Mouse (Mus musculus) stomach, embryonic 16.5 days (tissue): Measurements from ENCODE around the gene Myrf. TPM values are rescaled to one million over a fixed set of nuclear protein-coding genes. Genes with fewer than 3 reads are reported as not detected.

Source experiments
- ATAC-seq: fragments of 200-750 bp; cut with Nextera tagmentation; 2 replicates; pipeline ENCODE4 v1.8.0; 2017; ENCODE audit warnings: moderate number of reproducible peaks, moderate TSS enrichment; ENCODE audit not compliant: insufficient read depth, low FRiP score
- H3K27ac ChIP-seq: fragments of 300-500 bp; sonication (generic); 2 replicates; pipeline ENCODE4 v1.5.1; 2014; ENCODE audit warnings: low read length
- H3K27me3 ChIP-seq: fragments of 300-500 bp; sonication (generic); 2 replicates; pipeline ENCODE4 v1.6.1; 2014; ENCODE audit warnings: low read length, control low read depth, mixed read lengths; ENCODE audit not compliant: control insufficient read depth, insufficient read depth
- H3K36me3 ChIP-seq: fragments of 300-500 bp; sonication (generic); 2 replicates; pipeline ENCODE4 v1.6.1; 2014; ENCODE audit warnings: low read length; ENCODE audit not compliant: control insufficient read depth, insufficient read depth
- H3K4me1 ChIP-seq: fragments of 300-500 bp; sonication (generic); 2 replicates; pipeline ENCODE4 v1.6.1; 2014; ENCODE audit warnings: low read length, control low read depth, mixed read lengths; ENCODE audit not compliant: control insufficient read depth, insufficient read depth
- H3K4me2 ChIP-seq: fragments of 300-500 bp; sonication (generic); 2 replicates; pipeline ENCODE4 v1.6.1; 2014; ENCODE audit warnings: low read depth, low read length, mixed read lengths
- H3K4me3 ChIP-seq: fragments of 300-500 bp; sonication (generic); replicated peaks from 2 replicates; pipeline ENCODE4 v1.5.1; 2014; ENCODE audit warnings: mild to moderate bottlenecking, low read length
- H3K9ac ChIP-seq: fragments of 300-500 bp; sonication (generic); 2 replicates; pipeline ENCODE4 v1.6.1; 2014; ENCODE audit warnings: low read length
- H3K9me3 ChIP-seq: fragments of 300-500 bp; sonication (generic); replicated peaks from 2 replicates; pipeline ENCODE4 v1.6.1; 2016; ENCODE audit warnings: low read length, control low read depth; ENCODE audit not compliant: control insufficient read depth
- WGBS: fragments of 180-500 bp; shearing (Covaris S2); extraction: QIAGEN DNeasy Blood & Tissue Kit; methylation state at CpG from one replicate; pipeline ENCODE4 v1.1.7; 2014; 5-methylcytosine and 5-hydroxymethylcytosine counted together
- polyA plus RNA-seq: library from polyadenylated mRNA; unstranded; fragments of >200 nt; fragmentation: Nextera tagmentation; extraction: Ambion mirVana; gene quantifications from 2 replicates; pipeline ENCODE4 v1.2.1, GENCODE M21; 2015

The Myrf gene
- polyA plus RNA-seq, 1 experiment from 2014 or later = 16.6 TPM

DNA sequence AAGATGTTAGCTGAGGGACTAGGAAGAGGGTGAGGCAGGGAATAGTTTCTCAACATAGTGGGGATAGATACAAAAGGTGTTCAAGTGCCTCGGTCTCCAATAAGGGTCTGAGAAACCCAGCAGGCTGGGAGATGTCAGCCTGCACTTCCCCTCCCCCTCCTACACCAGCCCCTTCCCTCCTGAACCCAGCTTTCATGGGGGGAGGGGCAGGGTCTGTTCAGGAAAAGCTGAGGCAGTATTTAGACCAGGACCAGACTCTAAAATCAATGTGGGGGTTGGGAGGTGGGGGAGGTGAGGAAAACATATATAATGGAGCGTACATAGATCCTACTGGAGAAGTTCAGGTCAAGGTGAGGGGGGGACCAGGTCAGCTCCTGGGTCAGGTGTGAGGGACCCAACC lies 1.1 kb downstream of the Myrf start:
- Histone ChIP-seq H3K27me3 (no peaks in the 10 kb centered on the region), H3K9ac (peak overlapping the region; percentile 81), H3K36me3 (no peaks in the 10 kb centered on the region), H3K4me2 (peak overlapping the region; percentile 91), H3K27ac (peak overlapping the region; percentile 6; the same call in 1 of the 2 replicates), H3K9me3 (no peaks in the 10 kb centered on the region), H3K4me3 (peak overlapping the region; percentile 64), H3K4me1 (peaks cover 4% of the 10 kb centered on the region; the same call in 1 of the 2 replicates)
- no peak for ATAC-seq
- WGBS = 34% methylated on average over 2 of the region's 2 CpGs

DNA sequence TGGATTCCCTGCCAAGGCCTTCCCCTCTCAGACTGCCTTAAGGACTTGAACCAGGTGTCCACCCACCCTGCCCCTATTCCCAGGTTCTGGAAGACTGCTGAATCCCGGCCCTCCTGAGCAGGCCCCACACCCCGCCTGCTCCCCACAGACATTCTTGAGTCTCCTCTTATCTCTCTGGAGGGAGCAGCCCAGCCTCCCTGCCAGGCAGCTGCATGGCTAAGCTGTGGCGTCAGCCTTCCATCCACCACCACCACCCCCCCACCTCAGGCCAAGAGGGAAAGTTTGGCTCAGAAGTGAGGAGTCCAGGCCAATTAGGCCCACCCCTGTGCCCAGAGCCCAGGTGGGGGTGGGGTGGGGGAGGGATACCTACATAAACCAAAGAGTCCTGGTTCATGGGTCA lies 2.1 kb downstream of the Myrf start:
- peak overlapping the region; percentile 81 for H3K9ac ChIP-seq
- peak overlapping the region; percentile 64 for H3K4me3 ChIP-seq
- WGBS = 51% methylated on average over 3 of the region's 3 CpGs
- no peaks in the 10 kb centered on the region for H3K36me3 ChIP-seq
- ATAC-seq = 0 out of 2 replicates have a peak, but pooled peaks have one; percentile 10
- peak overlapping the region; percentile 91 for H3K4me2 ChIP-seq
- H3K4me1 ChIP-seq = peaks cover 4% of the 10 kb centered on the region; the same call in 1 of the 2 replicates
- peak overlapping the region; percentile 70; the same call in 1 of the 2 replicates for H3K27ac ChIP-seq
- H3K9me3 ChIP-seq = no peaks in the 10 kb centered on the region
- H3K27me3 ChIP-seq = no peaks in the 10 kb centered on the region

DNA sequence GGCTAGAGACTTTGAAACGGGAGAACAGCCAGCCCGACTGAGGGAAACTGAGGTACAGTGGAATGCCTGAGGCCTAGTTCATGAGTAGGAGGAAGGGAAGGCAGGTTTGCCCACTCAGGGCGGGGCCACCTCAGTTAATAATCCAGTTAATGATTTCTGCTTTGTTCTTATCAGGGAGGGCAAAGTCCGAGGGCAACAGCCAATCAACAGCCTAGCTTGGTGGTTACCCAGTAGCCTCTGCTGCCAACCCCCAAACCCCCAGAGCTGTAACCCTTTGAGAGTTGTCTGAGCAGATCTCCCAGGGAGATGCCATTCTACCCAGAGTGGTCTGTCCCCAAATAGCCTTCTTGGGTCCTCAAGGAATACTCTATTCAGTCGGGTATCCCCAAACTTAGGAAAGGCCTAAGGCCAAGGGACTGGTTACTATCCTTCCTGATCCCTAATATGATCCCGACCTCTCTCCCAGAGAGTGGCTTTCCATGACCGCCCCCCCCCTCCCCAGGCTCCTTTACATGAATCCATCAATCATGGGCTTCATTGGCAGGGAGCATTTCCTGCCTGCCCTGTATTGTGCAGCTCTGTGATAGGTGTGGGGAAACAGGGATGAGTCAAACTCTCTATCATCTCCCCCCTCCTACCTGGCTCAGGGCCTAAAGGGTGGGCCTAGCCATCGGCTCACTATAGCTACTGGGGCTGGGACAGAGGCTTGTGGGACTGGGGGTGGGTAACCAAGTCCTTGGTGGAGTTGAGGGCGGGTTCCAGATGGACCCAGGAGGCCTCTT lies 4.6 kb downstream of the Myrf start:
- peak; percentile 76 for ATAC-seq
- H3K36me3 ChIP-seq = no peaks in the 10 kb centered on the region
- peaks cover 12% of the 10 kb centered on the region for H3K4me1 ChIP-seq
- H3K9me3 ChIP-seq = no peaks in the 10 kb centered on the region
- WGBS = 61% methylated on average over 9 of the region's 9 CpGs
- H3K9ac ChIP-seq = peak overlapping the region; percentile 39
- H3K4me2 ChIP-seq = peak overlapping the region; percentile 45
- H3K4me3 ChIP-seq = 0 out of 2 replicates have a peak overlapping the region, but pooled peaks have one; percentile 14
- H3K27me3 ChIP-seq = no peaks in the 10 kb centered on the region
- peak overlapping the region; percentile 77 for H3K27ac ChIP-seq

DNA sequence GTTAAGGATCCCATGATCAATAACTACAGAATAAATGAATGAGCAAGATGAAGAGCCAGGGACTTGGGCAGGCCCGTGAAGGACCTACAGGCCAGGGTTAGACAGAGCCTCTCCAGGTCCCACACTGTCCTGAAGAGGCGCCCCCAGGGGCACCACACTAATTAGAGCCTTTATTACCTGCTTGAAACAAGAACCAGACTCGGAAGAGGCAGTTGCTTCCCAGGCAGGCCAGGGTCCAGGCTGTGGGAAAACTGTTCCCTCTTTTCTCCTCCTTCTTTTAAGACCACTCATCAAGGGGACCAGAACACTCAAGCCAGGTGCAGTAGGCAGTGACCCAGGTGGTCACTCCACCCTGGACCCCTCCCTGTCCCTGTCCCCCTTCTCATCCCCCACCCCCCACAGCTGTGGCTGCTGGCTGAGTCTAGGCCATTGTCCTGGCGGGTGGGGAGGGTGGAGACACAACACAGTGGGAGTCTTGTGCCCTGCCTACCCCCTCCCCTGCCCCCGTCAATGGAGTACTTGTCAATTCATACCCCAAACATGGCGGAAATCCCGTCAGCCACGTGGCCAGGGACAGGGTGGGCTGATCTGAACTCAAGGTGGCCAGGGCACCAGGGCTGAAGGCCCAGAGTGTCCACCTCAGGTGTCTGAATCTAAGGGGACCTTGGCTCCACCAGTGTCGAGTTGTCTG lies 8.1 kb downstream of the Myrf start:
- Histone ChIP-seq H3K4me1 (peaks cover 11% of the 10 kb centered on the region), H3K4me2 (no peak overlapping the region), H3K27ac (no peak overlapping the region), H3K9ac (no peak overlapping the region), H3K4me3 (no peak overlapping the region), H3K27me3 (no peaks in the 10 kb centered on the region), H3K36me3 (no peaks in the 10 kb centered on the region), H3K9me3 (no peaks in the 10 kb centered on the region)
- no peak for ATAC-seq
- WGBS = 55% methylated on average over 9 of the region's 9 CpGs

DNA sequence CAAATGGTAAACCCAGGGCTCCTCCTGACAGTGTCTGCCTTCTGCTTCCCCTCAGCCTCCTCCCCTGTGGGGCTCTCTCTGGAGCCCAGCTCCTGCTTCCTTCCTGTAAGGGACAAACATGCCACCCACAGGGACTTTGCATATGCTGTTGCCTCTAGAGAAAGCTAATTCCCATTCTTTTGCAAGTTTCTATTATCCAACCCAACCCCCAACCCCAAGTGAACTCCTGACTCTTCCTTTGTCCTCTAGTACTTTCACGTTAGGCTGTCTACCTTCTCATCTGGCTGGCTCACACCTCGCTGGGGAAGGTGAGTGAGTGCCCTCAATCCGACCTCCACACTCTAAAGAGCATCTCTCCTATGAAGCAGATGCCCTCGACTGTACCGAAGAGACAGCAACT lies 8.7 kb downstream of the Myrf start:
- no peak overlapping the region for H3K4me3 ChIP-seq
- no peaks in the 10 kb centered on the region for H3K36me3 ChIP-seq
- peaks cover 11% of the 10 kb centered on the region for H3K4me1 ChIP-seq
- no peak overlapping the region for H3K4me2 ChIP-seq
- H3K9ac ChIP-seq = 0 out of 2 replicates have a peak overlapping the region, but pooled peaks have one; percentile 23
- no peaks in the 10 kb centered on the region for H3K27me3 ChIP-seq
- peak overlapping the region; percentile 38; the same call in 1 of the 2 replicates for H3K27ac ChIP-seq
- WGBS = 39% methylated on average over 5 of the region's 5 CpGs
- ATAC-seq = no peak
- H3K9me3 ChIP-seq = no peaks in the 10 kb centered on the region

DNA sequence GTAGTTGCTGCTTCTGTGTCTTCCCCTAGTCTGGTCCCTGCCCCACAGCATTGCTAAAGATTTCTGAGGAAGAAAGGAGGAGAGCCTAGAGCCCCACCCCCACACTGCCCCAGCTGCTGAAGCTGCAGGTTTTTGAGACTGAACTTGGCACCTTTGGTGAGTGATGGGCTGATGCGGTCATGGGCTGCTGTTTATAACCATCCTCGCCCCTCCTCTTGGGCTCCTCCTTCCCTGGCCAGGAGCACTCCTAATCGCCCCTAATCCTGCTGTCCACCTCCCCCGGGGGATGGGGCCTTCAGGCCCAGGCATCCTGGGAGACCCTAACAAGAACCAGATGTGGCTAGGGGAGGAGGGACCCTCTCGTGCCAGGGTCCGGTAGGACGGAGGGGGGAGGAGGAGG lies 9.5 kb downstream of the Myrf start:
- Histone ChIP-seq H3K36me3 (no peaks in the 10 kb centered on the region), H3K4me1 (peaks cover 11% of the 10 kb centered on the region), H3K9ac (peak overlapping the region; percentile 23; the same call in 1 of the 2 replicates), H3K27ac (peak overlapping the region; percentile 38; the same call in 1 of the 2 replicates), H3K27me3 (no peaks in the 10 kb centered on the region), H3K4me3 (no peak overlapping the region), H3K9me3 (no peaks in the 10 kb centered on the region), H3K4me2 (no peak overlapping the region)
- WGBS = 28% methylated on average over 7 of the region's 7 CpGs
- ATAC-seq = peak; percentile 39; the same call in 1 of the 2 replicates

DNA sequence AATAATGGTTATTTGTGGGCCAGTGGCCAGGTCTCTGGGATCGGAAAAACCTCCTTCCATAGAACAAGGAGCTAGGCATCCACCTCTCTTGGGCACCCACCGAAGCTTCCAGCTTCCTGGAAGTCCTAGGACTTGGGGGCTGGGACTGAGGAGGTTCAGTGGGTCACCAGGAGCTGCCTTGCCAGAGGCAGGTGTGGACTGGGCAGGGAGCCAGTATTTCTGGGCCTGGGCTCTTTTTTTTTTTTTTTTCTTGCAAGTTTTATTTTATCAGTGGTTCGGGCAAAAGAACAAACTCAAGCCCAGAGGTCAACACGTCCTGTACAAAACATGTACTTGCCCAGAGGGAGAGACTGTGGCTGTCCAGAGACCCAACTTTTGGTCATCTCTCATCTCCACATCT lies 14.8 kb downstream of the Myrf start:
- 32% methylated on average over 4 of the region's 4 CpGs for WGBS
- H3K9me3 ChIP-seq = no peaks in the 10 kb centered on the region
- H3K9ac ChIP-seq = peak overlapping the region; percentile 68; the same call in 1 of the 2 replicates
- no peaks in the 10 kb centered on the region for H3K36me3 ChIP-seq
- no peak overlapping the region for H3K4me3 ChIP-seq
- peak overlapping the region; percentile 87 for H3K27ac ChIP-seq
- no peak; the same call in 1 of the 2 replicates for ATAC-seq
- H3K4me1 ChIP-seq = peaks cover 30% of the 10 kb centered on the region
- H3K27me3 ChIP-seq = no peaks in the 10 kb centered on the region
- peak overlapping the region; percentile 49 for H3K4me2 ChIP-seq

DNA sequence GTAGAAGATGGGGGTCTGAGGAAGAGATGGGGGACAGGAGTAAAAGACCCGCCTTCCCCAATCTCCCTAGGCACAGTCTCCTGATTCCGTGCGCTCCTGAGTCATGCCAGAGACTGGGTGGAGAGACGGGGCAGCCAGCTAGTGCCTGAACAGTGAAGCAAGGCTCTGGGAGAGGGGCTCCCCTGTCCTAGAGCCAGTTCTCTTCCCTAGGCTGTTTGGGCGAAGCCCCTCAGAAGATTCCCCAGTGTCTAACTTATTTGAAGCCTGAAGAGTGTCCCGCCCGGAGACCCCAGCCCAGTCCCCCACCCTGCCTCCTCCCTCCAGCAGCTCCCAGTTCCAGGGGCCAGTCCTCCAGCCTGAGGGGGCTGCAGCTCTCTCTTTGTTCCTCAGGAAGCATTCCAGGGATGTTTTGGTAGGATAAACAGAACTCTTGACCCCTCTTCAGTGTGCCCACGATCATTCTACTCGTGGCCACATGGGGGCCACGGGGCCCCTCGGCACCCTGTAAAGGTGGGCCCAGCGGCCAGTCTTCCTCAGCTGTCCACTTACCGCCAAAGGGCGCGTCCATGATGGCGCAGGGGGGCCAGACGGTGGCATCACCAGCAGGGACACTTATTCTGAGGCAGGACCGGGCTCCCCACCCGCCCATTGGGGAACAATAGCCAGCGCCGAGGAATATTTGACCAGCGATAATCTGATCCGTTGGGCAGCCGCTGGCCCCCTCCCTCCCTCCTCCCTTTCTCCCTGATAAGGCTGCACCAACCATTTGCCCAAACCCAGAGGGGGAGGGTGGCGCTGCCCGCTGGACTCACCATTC lies 15.7 kb downstream of the Myrf start:
- H3K27ac ChIP-seq = peak overlapping the region; percentile 87
- WGBS = 15% methylated on average over 26 of the region's 26 CpGs
- H3K4me3 ChIP-seq = peak overlapping the region; percentile 37
- no peaks in the 10 kb centered on the region for H3K27me3 ChIP-seq
- H3K4me2 ChIP-seq = peak overlapping the region; percentile 49
- peak overlapping the region; percentile 68 for H3K9ac ChIP-seq
- H3K36me3 ChIP-seq = no peaks in the 10 kb centered on the region
- peaks cover 29% of the 10 kb centered on the region for H3K4me1 ChIP-seq
- ATAC-seq = peak; percentile 70
- no peaks in the 10 kb centered on the region for H3K9me3 ChIP-seq
